Mouse (Mus musculus) kidney, adult 2 months (tissue): ENCODE measurements around the gene Cbx3.

Experiments used
- CTCF ChIP-seq: fragments of 200-500 bp; conservative IDR thresholded peaks from 2 replicates; pipeline ENCODE4 v1.5.1; 2011; ENCODE audit warnings: low read depth, mild to moderate bottlenecking, control low read depth, low read length, moderate library complexity, mixed read lengths; ENCODE audit not compliant: insufficient read depth, insufficient read length
- POLR2A ChIP-seq: fragments of 200-500 bp; IDR thresholded peaks from one replicate; pipeline ENCODE4 v1.6.1; 2011; ENCODE audit warnings: low read depth, low read length, control low read depth

GRCm38 (mm10) chr6:51454949-51455348 lies 15.2 kb upstream of the Cbx3 start:
- TF ChIP-seq CTCF (no peak), POLR2A (no peak)
